In genomic region chr1:74007398-74008050, GRCm38 (mm10) we compare ENCODE assay signal across 8 mouse cellular contexts.
DNase-seq lines count a peak whose midpoint lies in the region; ATAC-seq and TF ChIP-seq lines count a peak whose summit lies in the region.

No protein-coding gene starts in this region.

- H3K4me1 ChIP-seq in liver, adult 2 months (ENCODE audit: control insufficient read depth, insufficient read depth, low read length): peaks cover 59% of the 10 kb centered on the region
- H3K4me1 ChIP-seq in heart, embryonic 11.5 days (ENCODE audit: control insufficient read depth, insufficient read depth, low read length): peaks cover 55% of the 10 kb centered on the region
- H3K4me1 ChIP-seq in small intestine, adult 2 months (ENCODE audit: control insufficient read depth, insufficient read depth, insufficient read length, low read length): peaks cover 2% of the 10 kb centered on the region; the same call in 1 of the 2 replicates

- TF ChIP-seq CTCF in liver, adult 2 months (IDR thresholded peaks at IDR 0.05; ENCODE audit: low read depth, low read length): no peak
- TF ChIP-seq CTCF in small intestine, adult 2 months (IDR thresholded peaks at IDR 0.05; ENCODE audit: extremely low read depth, insufficient read length, insufficient replicate concordance, low read depth, low read length): no peak

- 56% methylated on average over 7 of the region's 7 CpGs for WGBS in liver, adult 2 months
- 37% methylated on average over 7 of the region's 7 CpGs for WGBS in heart, embryonic 11.5 days (ENCODE audit: insufficient replicate concordance)
- WGBS in small intestine, adult 2 months: 43% methylated on average over 7 of the region's 7 CpGs

- no peaks in the 10 kb centered on the region for H3K9me3 ChIP-seq in heart, embryonic 11.5 days (replicated peaks; ENCODE audit: control insufficient read depth, low read length)

- no peak for TF ChIP-seq POLR2A in liver, adult 2 months (IDR thresholded peaks at IDR 0.05; ENCODE audit: extremely low read depth, insufficient read depth, low read length)
- TF ChIP-seq POLR2A in small intestine, adult 2 months (IDR thresholded peaks at IDR 0.05; ENCODE audit: low read depth, low read length): no peak

- peaks cover 6% of the 10 kb centered on the region; the same call in 1 of the 2 replicates for H3K36me3 ChIP-seq in liver, adult 2 months (ENCODE audit: control insufficient read depth, insufficient read depth, low read length)
- H3K36me3 ChIP-seq in heart, embryonic 11.5 days (ENCODE audit: control insufficient read depth, insufficient read depth, low read length): no peaks in the 10 kb centered on the region; the same call in 1 of the 2 replicates
- H3K36me3 ChIP-seq in small intestine, adult 2 months (ENCODE audit: control insufficient read depth, insufficient read depth, low read length): no peaks in the 10 kb centered on the region

- peak overlapping the region; percentile 56 for H3K4me2 ChIP-seq in heart, embryonic 11.5 days

- ATAC-seq in heart, embryonic 11.5 days (replicated peaks; ENCODE audit: insufficient number of reproducible peaks, low FRiP score, low TSS enrichment): no peak

- no peaks in the 10 kb centered on the region for H3K27me3 ChIP-seq in liver, adult 2 months (ENCODE audit: control insufficient read depth, insufficient read depth, low read length)
- H3K27me3 ChIP-seq in heart, embryonic 11.5 days (ENCODE audit: control insufficient read depth, insufficient read depth, low read length): no peaks in the 10 kb centered on the region
- no peaks in the 10 kb centered on the region for H3K27me3 ChIP-seq in small intestine, adult 2 months (ENCODE audit: control insufficient read depth, insufficient read depth, low read length)

- H3K9ac ChIP-seq in liver, adult 2 months (ENCODE audit: low read depth, low read length): peak overlapping the region; percentile 27; the same call in 1 of the 2 replicates
- peak overlapping the region; percentile 56; the same call in 1 of the 2 replicates for H3K9ac ChIP-seq in heart, embryonic 11.5 days (ENCODE audit: low read depth, low read length)

- H3K27ac ChIP-seq in liver, adult 2 months (replicated peaks; ENCODE audit: insufficient read depth, low read depth, low read length): peak overlapping the region; percentile 89
- peak overlapping the region; percentile 98 for H3K27ac ChIP-seq in heart, embryonic 11.5 days (ENCODE audit: low read depth, low read length)
- peak overlapping the region; percentile 60 for H3K27ac ChIP-seq in small intestine, adult 2 months (ENCODE audit: insufficient read depth, low read depth, low read length)

- no peak for DNase-seq in liver, adult 2 months (ENCODE audit: extremely low read depth, low read depth, low spot score)
- no peak for DNase-seq in liver
- DNase-seq in kidney, postnatal 25 days: peak; percentile 65 to 94
- no peak for DNase-seq in right cerebral cortex, postnatal 25 days
- DNase-seq in cerebellum, postnatal 14 days: no peak
- no peak for DNase-seq in embryo, embryonic 11 days

- no peak overlapping the region for H3K4me3 ChIP-seq in liver, adult 2 months (ENCODE audit: insufficient read depth, low read depth, low read length)
- peak overlapping the region; percentile 9; the same call in 1 of the 2 replicates for H3K4me3 ChIP-seq in heart, embryonic 11.5 days (ENCODE audit: low read depth, low read length)
- H3K4me3 ChIP-seq in small intestine, adult 2 months (ENCODE audit: low read depth, low read length): no peak overlapping the region

- peaks cover 39% of the 10 kb centered on the region; the same call in 1 of the 2 replicates for H3K79me2 ChIP-seq in liver, adult 2 months (ENCODE audit: control insufficient read depth, insufficient read depth, low read length)

Comparison
In these comparisons a context has a peak if more than half of its experiments do, and no peak if none do; other contexts are left out.
1. DNase-seq: peak in kidney, postnatal 25 days (2 of 2); none in liver, adult 2 months (single experiment), liver (single experiment), right cerebral cortex, postnatal 25 days (single experiment), cerebellum, postnatal 14 days (0 of 2) and embryo, embryonic 11 days (single experiment).
2. Peak in every context shown above with its lines, with median percentiles within 50 percentile points of each other: H3K27ac ChIP-seq.